Mouse (Mus musculus): Measurements from ENCODE around the gene Ccnd2.

DNA sequence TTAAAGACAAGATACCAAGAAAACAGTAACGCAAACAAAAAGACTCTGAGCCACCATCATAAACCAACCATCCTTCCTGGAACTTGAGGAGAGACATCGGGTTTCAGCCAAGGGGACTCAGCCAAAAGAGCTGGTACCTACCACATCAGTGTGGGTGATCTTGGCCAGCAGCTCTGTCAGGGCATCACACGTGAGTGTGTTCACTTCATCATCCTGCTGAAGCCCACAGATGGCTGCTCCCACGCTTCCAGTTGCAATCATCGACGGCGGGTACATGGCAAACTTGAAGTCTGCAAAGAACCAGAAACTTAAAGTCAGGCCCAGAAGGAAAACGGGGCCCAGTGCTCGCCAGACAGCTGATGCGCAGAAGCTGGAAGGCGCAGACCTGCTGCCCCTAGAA, 13.0 kb downstream of the Ccnd2 start:
- no peak for TF ChIP-seq CTCF (IDR thresholded peaks at IDR 0.05; ENCODE audit: low read depth)
- TF ChIP-seq EP300 (IDR thresholded peaks at IDR 0.05; ENCODE audit: low read depth), result no peak

Data from heart, postnatal 0 days (tissue).